Mouse (Mus musculus) spleen, adult 2 months (tissue): Measurements from ENCODE around the gene Gtf3c4.

Experiments used
- CTCF ChIP-seq: fragments of 200-500 bp; IDR thresholded peaks from 2 replicates; pipeline ENCODE4 v1.5.1; 2011; ENCODE audit warnings: mild to moderate bottlenecking, inconsistent platforms; ENCODE audit not compliant: insufficient read depth, insufficient read length, insufficient replicate concordance; ENCODE audit errors: extremely low read depth
- POLR2A ChIP-seq: fragments of 200-500 bp; IDR thresholded peaks from 2 replicates; pipeline ENCODE4 v1.6.1; 2011; ENCODE audit warnings: low read depth, low read length, inconsistent platforms

- TF ChIP-seq CTCF = no peak
- TF ChIP-seq POLR2A = no peak
Measured at GRCm38 (mm10) chr2:28781310-28781709, 58.9 kb downstream of the Gtf3c4 start.
